Mouse (Mus musculus) brain, embryonic 18.5 days (tissue): ENCODE results near the gene Pigv.

Experiments used
- DNase-seq: peaks from one replicate; pipeline ENCODE4 v3.0.0-alpha.2; 2012; ENCODE audit warnings: low read depth, low spot score

Pigv gene

DNA sequence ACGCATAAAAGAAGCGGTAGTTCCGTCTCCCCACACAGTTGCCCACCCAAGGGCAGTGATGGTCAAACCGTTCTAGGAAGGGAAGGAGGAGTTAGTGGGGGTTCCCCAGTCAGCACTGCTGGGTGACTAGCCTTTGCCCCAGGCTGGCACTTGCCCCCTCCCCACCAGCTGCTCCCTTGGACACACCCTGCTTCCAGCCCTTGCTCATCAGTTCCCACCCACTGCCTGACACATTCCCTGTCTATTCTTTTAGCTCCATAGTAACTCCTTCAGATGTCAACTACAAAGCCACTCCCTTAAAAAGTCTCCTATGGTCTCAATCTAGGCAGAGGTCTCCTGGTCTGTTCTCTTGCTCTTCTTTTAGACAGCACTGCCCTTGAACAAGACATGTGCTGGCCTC, 58.6 kb downstream of the Pigv start:
- DNase-seq, result no peak

DNA sequence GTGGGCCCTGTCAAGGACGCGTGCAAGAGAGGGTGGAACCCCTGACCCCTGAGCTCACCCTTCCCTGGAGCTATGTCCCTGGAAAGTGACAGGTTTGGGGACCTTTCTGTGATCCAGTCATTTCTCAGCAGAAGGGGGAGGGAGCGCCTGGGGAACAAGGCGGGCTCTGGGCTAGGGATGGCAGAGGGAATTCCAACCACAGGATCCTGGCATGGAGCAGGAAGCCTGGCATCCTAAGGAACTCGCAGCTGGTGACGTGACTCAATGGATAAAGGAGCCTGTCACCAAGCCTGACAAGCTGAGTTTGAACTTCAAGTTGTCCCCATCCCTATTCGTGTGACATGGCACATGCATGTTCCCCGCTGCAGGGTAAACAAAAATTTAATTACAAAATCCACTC, 59.4 kb downstream of the Pigv start:
- DNase-seq, result no peak

DNA sequence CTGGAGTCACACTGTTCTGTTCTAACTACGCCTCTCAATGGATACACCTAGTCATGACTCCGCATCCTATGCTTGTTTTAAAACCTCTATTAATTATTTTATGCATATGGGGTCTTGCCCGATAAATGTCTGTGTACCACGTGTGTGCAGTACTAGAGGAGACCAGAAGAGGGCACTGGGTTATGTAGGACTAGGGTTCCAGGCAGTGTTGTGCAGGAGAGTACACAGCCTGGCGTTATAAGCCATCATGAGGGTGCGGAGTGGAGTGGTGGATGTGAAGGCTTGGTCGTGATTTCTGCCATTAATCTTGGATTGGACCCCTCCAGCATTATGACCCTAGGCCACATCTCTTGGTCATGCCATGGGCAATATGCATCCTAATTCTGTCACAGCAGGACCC, 60.0 kb downstream of the Pigv start:
- no peak for DNase-seq

DNA sequence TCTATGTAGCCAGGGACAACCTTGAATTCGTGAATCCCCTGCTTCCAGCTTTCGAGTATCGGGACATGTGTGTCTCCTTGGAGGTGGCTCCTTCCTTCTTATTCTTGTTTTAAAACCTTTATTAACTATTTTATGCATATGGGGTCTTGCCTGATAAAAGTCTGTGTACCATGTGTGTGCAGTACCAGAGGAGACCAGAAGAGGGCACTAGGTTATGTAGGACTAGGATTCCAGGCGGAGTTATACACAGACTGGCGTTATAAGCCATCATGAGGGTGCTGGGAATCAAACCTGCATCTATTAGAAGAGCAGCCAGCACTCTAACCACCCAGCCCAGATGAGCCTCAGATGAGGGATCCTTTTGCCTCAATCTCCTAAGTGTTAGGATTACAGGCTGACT, 60.6 kb downstream of the Pigv start:
- DNase-seq, result no peak
